Mouse (Mus musculus): ENCODE measurements at regions not wholly inside any gene's neighbourhood (a gene's known extent, or its start where the extent isn't known, plus 50 kb on each side); places are given as distances from the start of the nearest gene placed in this dataset.

GRCm38 (mm10) chr1:14000605-14001395 is 2092.3 kb downstream of the 4930444P10Rik start:
- no peaks in the 10 kb centered on the region for H3K9me3 ChIP-seq
- no peak for ATAC-seq (ENCODE audit: insufficient number of reproducible peaks, insufficient read depth, low FRiP score, low TSS enrichment)
- H3K9ac ChIP-seq, result no peak overlapping the region
- H3K4me1 ChIP-seq, result no peaks in the 10 kb centered on the region
- 75% methylated on average over 3 of the region's 3 CpGs for WGBS
- H3K27me3 ChIP-seq, result no peaks in the 10 kb centered on the region
- no peak overlapping the region for H3K4me2 ChIP-seq (replicated peaks)
- no peak overlapping the region for H3K27ac ChIP-seq
- H3K4me3 ChIP-seq, result no peak overlapping the region
- no peaks in the 10 kb centered on the region for H3K36me3 ChIP-seq

DNA sequence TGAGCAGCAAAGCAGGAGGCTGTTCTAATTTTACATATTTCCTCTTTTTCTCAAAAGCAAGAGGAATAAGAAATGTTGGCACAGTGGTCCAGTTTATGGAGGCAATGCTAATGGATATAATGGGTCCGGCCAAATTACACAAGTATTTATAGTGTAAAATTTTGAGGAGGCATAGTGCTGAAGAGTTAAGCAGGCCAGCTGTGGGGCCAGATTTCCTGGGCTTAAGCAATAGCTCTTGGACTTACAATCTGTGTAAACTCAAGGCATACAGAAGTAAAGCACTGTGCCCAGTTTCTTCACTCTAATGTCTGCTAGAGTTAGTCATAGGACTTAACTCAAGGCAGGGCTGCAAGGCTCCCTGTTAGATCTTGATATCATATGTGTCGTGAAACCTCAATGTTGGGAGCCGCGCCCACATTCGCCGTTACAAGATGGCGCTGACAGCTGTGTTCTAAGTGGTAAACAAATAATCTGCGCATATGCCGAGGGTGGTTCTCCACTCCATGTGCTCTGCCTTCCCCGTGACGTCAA is 2094.9 kb downstream of the 4930444P10Rik start:
- Histone ChIP-seq H3K36me3 (no peaks in the 10 kb centered on the region), H3K4me1 (no peaks in the 10 kb centered on the region), H3K27ac (no peak overlapping the region), H3K27me3 (no peaks in the 10 kb centered on the region), H3K4me3 (no peak overlapping the region), H3K4me2 (replicated peaks) (no peak overlapping the region), H3K9me3 (no peaks in the 10 kb centered on the region), H3K9ac (no peak overlapping the region)
- no peak for ATAC-seq (ENCODE audit: insufficient number of reproducible peaks, insufficient read depth, low FRiP score, low TSS enrichment)
- 94% methylated on average over 9 of the region's 11 CpGs for WGBS

DNA sequence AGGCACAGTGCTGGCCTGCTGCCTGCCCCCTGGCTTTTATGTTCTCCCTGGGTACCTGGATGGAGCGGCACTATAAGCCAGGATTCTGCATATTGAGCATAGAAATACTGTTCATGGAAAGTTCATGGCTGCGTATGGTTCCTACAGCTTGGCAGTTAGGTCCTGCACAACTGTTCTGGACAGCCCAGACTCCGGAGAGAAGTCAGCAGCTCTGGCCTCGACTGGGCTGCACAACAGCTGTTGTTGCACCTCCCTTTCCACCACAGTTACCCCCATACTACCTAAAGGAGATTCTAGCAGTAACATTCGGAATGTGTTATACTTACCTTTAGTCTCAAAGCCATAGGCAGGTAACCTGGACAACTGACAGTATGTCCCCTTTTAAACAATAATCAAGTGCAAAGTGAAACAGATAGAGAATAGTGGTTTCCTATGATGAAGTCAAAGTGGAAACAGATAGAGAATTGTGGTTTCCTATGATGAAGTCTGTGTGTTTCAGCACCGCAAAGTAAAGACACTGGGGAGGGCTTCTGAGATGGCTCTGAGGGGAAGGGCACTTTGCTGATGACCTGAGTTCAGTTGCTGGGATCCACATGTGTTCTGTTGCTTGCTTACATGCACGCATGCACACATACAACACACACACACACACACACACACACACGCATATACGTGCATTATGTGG is 2099.2 kb downstream of the 4930444P10Rik start:
- Histone ChIP-seq H3K27ac (no peak overlapping the region), H3K9ac (no peak overlapping the region), H3K4me1 (no peaks in the 10 kb centered on the region), H3K36me3 (no peaks in the 10 kb centered on the region), H3K4me2 (replicated peaks) (no peak overlapping the region), H3K9me3 (no peaks in the 10 kb centered on the region), H3K4me3 (no peak overlapping the region), H3K27me3 (no peaks in the 10 kb centered on the region)
- no peak for ATAC-seq (ENCODE audit: insufficient number of reproducible peaks, insufficient read depth, low FRiP score, low TSS enrichment)
- 92% methylated on average over 9 of the region's 9 CpGs for WGBS

GRCm38 (mm10) chr1:13992978-13993377 is 2100.1 kb downstream of the 4930444P10Rik start:
- no peak overlapping the region for H3K27ac ChIP-seq
- no peaks in the 10 kb centered on the region for H3K27me3 ChIP-seq
- no peaks in the 10 kb centered on the region for H3K4me1 ChIP-seq
- WGBS, result 49% methylated on average over 9 of the region's 9 CpGs
- H3K9ac ChIP-seq, result no peak overlapping the region
- no peak overlapping the region for H3K4me2 ChIP-seq (replicated peaks)
- H3K4me3 ChIP-seq, result no peak overlapping the region
- no peak for ATAC-seq (ENCODE audit: insufficient number of reproducible peaks, insufficient read depth, low FRiP score, low TSS enrichment)
- no peaks in the 10 kb centered on the region for H3K9me3 ChIP-seq
- H3K36me3 ChIP-seq, result no peaks in the 10 kb centered on the region

GRCm38 (mm10) chr1:13989360-13989759 is 2103.8 kb downstream of the 4930444P10Rik start:
- no peak overlapping the region for H3K9ac ChIP-seq
- no peaks in the 10 kb centered on the region for H3K36me3 ChIP-seq
- no peak overlapping the region for H3K27ac ChIP-seq
- no peak for ATAC-seq (ENCODE audit: insufficient number of reproducible peaks, insufficient read depth, low FRiP score, low TSS enrichment)
- H3K27me3 ChIP-seq, result no peaks in the 10 kb centered on the region
- H3K4me2 ChIP-seq (replicated peaks), result no peak overlapping the region
- H3K4me3 ChIP-seq, result no peak overlapping the region
- no peaks in the 10 kb centered on the region for H3K4me1 ChIP-seq
- 69% methylated on average over 3 of the region's 3 CpGs for WGBS
- no peaks in the 10 kb centered on the region for H3K9me3 ChIP-seq

DNA sequence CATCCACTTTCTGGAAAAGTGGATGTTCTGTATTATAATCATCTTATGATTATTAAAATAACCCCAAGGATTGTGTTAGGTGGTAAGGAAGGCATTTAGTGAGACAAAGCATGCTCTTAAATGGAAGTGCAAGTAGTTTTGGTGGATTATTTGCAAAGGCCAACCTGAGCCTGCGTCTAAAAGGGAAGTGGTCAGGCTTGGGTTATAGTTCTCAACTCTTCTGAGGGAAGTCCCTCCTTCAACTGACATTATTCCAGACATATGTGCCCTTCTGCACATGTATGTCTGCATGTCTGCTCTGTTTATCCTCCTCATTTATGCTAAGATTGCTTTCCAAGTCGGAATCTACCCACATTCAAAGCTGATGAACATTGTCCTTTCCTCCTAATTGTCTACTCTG is 2108.3 kb downstream of the 4930444P10Rik start:
- H3K27me3 ChIP-seq, result no peaks in the 10 kb centered on the region
- H3K36me3 ChIP-seq, result no peaks in the 10 kb centered on the region
- H3K27ac ChIP-seq, result no peak overlapping the region
- ATAC-seq (ENCODE audit: insufficient number of reproducible peaks, insufficient read depth, low FRiP score, low TSS enrichment), result no peak
- no peak overlapping the region for H3K4me2 ChIP-seq (replicated peaks)
- H3K9me3 ChIP-seq, result no peaks in the 10 kb centered on the region
- H3K4me3 ChIP-seq, result no peak overlapping the region
- 93% methylated on average over 2 of the region's 2 CpGs for WGBS
- no peaks in the 10 kb centered on the region for H3K4me1 ChIP-seq
- H3K9ac ChIP-seq, result no peak overlapping the region

DNA sequence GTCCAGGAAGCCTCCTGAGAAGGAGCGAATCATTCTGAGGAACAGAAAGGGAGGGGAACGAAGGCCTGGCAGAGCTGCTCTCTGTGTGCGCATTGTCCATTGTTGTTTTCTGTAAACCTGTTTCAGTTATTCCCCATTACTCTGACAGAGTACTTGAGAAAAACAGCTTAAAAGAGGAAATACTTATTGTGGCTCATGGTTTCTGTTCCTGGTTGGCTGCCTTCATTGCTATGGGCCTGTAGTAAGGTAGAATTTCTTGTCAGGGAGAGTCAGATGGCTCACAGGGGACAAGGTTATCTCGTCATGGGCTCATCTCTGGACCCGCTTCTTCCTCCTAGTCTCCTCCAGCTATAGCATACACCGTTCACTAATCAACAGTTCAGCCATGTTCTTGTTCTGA is 2112.9 kb downstream of the 4930444P10Rik start:
- WGBS, result 83% methylated on average over 6 of the region's 6 CpGs
- no peak for ATAC-seq (ENCODE audit: insufficient number of reproducible peaks, insufficient read depth, low FRiP score, low TSS enrichment)
- no peak overlapping the region for H3K9ac ChIP-seq
- no peaks in the 10 kb centered on the region for H3K36me3 ChIP-seq
- H3K27me3 ChIP-seq, result no peaks in the 10 kb centered on the region
- H3K4me1 ChIP-seq, result no peaks in the 10 kb centered on the region
- H3K4me2 ChIP-seq (replicated peaks), result no peak overlapping the region
- no peaks in the 10 kb centered on the region for H3K9me3 ChIP-seq
- no peak overlapping the region for H3K4me3 ChIP-seq
- H3K27ac ChIP-seq, result no peak overlapping the region

DNA sequence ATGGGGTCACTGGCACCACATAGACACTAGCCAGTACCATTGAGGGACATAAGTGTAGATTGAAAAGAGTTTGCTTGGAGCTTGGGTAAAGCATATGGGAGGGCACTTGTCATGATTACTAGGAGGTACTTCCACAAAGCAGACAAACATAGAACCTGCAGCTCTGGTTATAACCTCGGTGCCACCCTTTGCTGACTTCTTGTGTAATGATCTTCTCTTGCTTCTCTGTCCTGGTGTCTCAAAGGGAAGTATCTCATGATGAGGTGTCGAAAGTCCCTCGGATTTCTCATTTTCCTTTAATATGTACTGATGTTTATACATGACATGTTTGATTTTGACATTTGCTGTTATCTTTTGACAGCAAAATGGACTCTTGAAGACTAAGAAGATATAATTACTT is 2114.5 kb downstream of the 4930444P10Rik start:
- Histone ChIP-seq H3K4me2 (replicated peaks) (no peak overlapping the region), H3K4me3 (no peak overlapping the region), H3K9ac (no peak overlapping the region), H3K36me3 (no peaks in the 10 kb centered on the region), H3K27me3 (no peaks in the 10 kb centered on the region), H3K27ac (no peak overlapping the region), H3K9me3 (no peaks in the 10 kb centered on the region), H3K4me1 (no peaks in the 10 kb centered on the region)
- no peak for ATAC-seq (ENCODE audit: insufficient number of reproducible peaks, insufficient read depth, low FRiP score, low TSS enrichment)
- WGBS, result 86% methylated on average over 3 of the region's 3 CpGs

- no peaks in the 10 kb centered on the region for H3K9me3 ChIP-seq
- no peaks in the 10 kb centered on the region for H3K4me1 ChIP-seq
- no peak overlapping the region for H3K4me2 ChIP-seq (replicated peaks)
- no peak overlapping the region for H3K4me3 ChIP-seq
- ATAC-seq (ENCODE audit: insufficient number of reproducible peaks, insufficient read depth, low FRiP score, low TSS enrichment), result no peak
- H3K36me3 ChIP-seq, result no peaks in the 10 kb centered on the region
- H3K27me3 ChIP-seq, result no peaks in the 10 kb centered on the region
- no peak overlapping the region for H3K9ac ChIP-seq
- 86% methylated on average over 1 of the region's 1 CpGs for WGBS
- no peak overlapping the region for H3K27ac ChIP-seq
These were observed 2115.9 kb downstream of the 4930444P10Rik start for GRCm38 (mm10) chr1:13977207-13977606.

- 79% methylated on average over 3 of the region's 3 CpGs for WGBS
- H3K27ac ChIP-seq, result no peak overlapping the region
- no peaks in the 10 kb centered on the region for H3K4me1 ChIP-seq
- H3K4me2 ChIP-seq (replicated peaks), result no peak overlapping the region
- no peaks in the 10 kb centered on the region for H3K27me3 ChIP-seq
- no peaks in the 10 kb centered on the region for H3K36me3 ChIP-seq
- no peak overlapping the region for H3K9ac ChIP-seq
- H3K9me3 ChIP-seq, result no peaks in the 10 kb centered on the region
- H3K4me3 ChIP-seq, result no peak overlapping the region
- ATAC-seq (ENCODE audit: insufficient number of reproducible peaks, insufficient read depth, low FRiP score, low TSS enrichment), result no peak
These were observed 2143.9 kb downstream of the 4930444P10Rik start for GRCm38 (mm10) chr1:13949241-13949640.

DNA sequence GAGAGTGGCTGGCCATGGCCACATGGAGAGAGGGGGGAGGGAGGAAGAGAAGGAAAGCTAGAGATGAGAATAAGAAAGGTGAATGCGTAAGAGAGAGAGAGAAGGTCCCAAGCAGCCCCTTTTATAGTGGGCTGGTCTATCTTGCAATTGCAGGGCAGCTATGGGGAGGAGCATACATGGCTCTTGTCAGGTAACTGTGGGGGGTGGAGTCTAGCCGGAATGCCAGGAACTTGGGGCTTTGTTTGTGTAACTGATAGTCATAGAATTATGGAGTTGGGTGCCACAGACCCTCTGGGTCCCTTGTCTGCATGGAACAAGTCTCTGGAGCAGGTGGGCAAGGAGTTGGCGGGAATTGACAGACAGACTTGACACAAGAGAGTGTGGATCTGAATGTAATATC is 2151.8 kb downstream of the 4930444P10Rik start:
- WGBS, result 90% methylated on average over 3 of the region's 3 CpGs
- Histone ChIP-seq H3K4me1 (no peaks in the 10 kb centered on the region), H3K27me3 (no peaks in the 10 kb centered on the region), H3K9me3 (no peaks in the 10 kb centered on the region), H3K36me3 (no peaks in the 10 kb centered on the region), H3K4me3 (no peak overlapping the region), H3K9ac (no peak overlapping the region), H3K27ac (no peak overlapping the region), H3K4me2 (replicated peaks) (no peak overlapping the region)
- ATAC-seq (ENCODE audit: insufficient number of reproducible peaks, insufficient read depth, low FRiP score, low TSS enrichment), result no peak

- no peak for ATAC-seq (ENCODE audit: insufficient number of reproducible peaks, insufficient read depth, low FRiP score, low TSS enrichment)
- Histone ChIP-seq H3K4me2 (replicated peaks) (no peak overlapping the region), H3K4me3 (no peak overlapping the region), H3K36me3 (no peaks in the 10 kb centered on the region), H3K27ac (no peak overlapping the region), H3K4me1 (no peaks in the 10 kb centered on the region), H3K9ac (no peak overlapping the region), H3K9me3 (no peaks in the 10 kb centered on the region), H3K27me3 (no peaks in the 10 kb centered on the region)
These were observed 2154.8 kb downstream of the 4930444P10Rik start for GRCm38 (mm10) chr1:13938344-13938743.

Data from embryonic facial prominence, embryonic 12.5 days (tissue).